Mouse (Mus musculus): ENCODE measurements at regions not wholly inside any gene's neighbourhood (a gene's known extent, or its start where the extent isn't known, plus 50 kb on each side); places are given as distances from the start of the nearest gene placed in this dataset.
A peak's percentile ranks its signal among the peaks of the same experiment; 100 is the strongest.

- DNase-seq (ENCODE audit: low read depth): no peak
Observed at GRCm38 (mm10) chr16:78247189-78247588, 54.1 kb upstream of the Cxadr start.

GRCm38 (mm10) chr16:78242678-78243077 is 58.6 kb upstream of the Cxadr start:
- no peak for DNase-seq (ENCODE audit: low read depth)

- DNase-seq (ENCODE audit: low read depth): no peak
Observed at GRCm38 (mm10) chr16:78240152-78240551, 61.1 kb upstream of the Cxadr start.

DNA sequence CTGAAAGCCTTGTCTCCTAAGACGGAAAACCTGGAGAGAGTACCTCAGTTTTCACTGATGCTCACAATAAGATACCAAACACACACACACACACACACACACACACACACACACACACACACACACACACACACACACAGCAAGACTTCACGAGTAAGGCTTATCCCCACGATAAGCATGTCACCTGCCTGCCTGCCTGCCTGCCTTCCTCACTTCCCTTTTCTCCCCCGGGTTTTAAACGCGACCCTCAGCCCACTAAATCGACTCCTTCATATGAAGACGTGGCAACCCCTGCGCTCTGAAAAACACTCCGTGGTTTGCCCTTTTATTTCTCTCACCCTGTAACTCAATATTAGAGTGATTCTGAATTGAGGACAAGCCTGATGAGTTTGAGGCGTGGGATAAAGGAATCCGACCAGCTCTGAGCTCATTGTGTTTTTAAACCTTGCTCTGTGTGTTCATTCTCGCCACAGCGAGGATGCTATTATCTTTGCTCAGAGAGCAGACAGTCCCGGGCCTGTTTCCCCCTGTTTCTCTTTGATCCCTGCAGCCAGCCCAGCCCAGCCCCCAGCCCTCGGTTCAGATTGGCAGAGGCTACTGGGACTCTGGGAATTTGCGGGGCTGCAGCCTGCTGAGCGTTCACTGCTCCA is 63.1 kb upstream of the Cxadr start:
- peak; percentile 30 for DNase-seq (ENCODE audit: low read depth)

GRCm38 (mm10) chr16:78237641-78238051 is 63.6 kb upstream of the Cxadr start:
- peak; percentile 44 for DNase-seq (ENCODE audit: low read depth)

- DNase-seq (ENCODE audit: low read depth): peak; percentile 39
Observed at GRCm38 (mm10) chr16:78236746-78237640, 64.3 kb upstream of the Cxadr start.

GRCm38 (mm10) chr16:78232205-78232604 is 69.1 kb upstream of the Cxadr start:
- no peak for DNase-seq (ENCODE audit: low read depth)

DNA sequence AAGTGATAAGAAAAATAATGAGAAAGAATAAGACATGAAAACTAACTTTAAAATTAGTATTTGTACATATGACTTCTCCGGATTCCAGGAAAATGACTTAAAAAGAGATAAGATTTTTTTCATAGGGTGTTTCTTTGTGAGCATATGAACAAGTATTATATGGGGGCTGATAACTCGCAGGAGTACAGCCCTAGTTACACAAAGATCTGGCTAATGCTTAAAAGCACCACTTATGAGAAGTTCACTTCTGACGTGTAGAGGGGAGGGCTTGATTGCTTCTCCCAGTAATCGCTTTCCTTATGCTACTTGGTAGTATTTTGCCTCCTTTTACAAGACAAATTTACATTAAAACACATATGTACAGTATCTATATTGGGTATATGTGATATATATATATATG is 72.3 kb upstream of the Cxadr start:
- DNase-seq (ENCODE audit: low read depth): no peak

GRCm38 (mm10) chr16:78222377-78222776 is 78.9 kb upstream of the Cxadr start:
- DNase-seq (ENCODE audit: low read depth): no peak

GRCm38 (mm10) chr16:78221781-78222180 is 79.5 kb upstream of the Cxadr start:
- no peak for DNase-seq (ENCODE audit: low read depth)

- DNase-seq (ENCODE audit: low read depth): no peak
Observed at GRCm38 (mm10) chr16:78217633-78218032, 83.7 kb upstream of the Cxadr start.

- DNase-seq (ENCODE audit: low read depth): peak; percentile 18
Observed at GRCm38 (mm10) chr16:78216752-78217351, 84.4 kb upstream of the Cxadr start.

- no peak for DNase-seq (ENCODE audit: low read depth)
Observed at GRCm38 (mm10) chr16:78211687-78212086, 89.6 kb upstream of the Cxadr start.

DNA sequence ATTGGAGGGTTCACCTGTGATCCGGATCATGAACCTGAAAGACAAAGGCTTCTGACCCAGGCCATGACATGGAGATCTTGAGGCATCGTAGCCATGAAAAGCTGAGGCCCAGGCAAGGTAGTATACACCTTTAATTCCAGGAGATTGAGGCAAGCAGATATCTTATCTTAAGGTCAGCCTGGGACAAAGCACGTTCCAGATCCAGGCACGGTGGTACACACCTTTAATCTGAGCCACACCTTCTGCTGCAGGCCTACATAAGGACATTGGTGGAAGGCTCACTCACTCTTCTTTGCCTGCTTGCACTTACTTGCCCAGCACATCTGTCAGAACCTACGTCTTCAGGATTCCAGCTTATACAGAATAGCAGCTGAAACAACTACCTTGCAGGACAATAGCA is 93.0 kb upstream of the Cxadr start:
- no peak for DNase-seq (ENCODE audit: low read depth)

GRCm38 (mm10) chr16:78204332-78204731 is 97.0 kb upstream of the Cxadr start:
- DNase-seq (ENCODE audit: low read depth): no peak

DNA sequence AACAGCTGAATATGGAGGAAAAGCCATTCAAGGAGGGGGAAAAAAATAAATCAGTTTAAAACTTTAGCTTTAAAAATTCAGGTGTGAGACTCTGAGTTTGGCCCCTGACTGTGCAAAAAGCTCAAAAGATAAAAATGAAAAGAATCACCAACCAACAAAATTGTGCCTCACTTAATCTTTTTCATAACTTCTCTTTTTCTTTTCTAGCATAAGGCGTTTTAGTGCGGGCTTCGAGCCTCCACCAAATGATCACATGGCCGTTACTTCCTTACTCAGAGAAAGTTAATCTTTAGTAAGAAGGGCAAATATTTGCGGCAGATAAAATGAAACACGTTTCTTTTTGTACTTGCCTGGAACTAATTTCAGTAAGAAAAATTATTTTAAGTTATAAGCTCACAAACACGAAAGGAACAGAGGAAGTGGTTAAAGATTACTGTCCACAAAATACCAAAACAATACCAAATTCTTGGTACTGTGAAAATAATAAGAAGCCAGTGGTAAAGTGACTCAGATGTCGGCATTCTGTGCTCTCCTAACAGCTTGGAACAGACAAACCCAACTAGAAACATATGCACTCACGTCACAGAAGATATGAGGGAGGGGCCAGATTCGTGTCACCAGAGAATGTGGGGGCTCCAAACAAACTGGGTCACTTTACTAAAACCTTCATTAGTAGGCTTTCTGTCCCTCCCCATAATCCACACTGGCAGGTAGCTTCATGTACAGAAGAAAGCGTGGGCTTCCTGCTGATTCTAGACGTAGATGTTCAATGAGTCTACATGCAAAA is 101.1 kb upstream of the Cxadr start:
- peak; percentile 50 for DNase-seq (ENCODE audit: low read depth)

DNA sequence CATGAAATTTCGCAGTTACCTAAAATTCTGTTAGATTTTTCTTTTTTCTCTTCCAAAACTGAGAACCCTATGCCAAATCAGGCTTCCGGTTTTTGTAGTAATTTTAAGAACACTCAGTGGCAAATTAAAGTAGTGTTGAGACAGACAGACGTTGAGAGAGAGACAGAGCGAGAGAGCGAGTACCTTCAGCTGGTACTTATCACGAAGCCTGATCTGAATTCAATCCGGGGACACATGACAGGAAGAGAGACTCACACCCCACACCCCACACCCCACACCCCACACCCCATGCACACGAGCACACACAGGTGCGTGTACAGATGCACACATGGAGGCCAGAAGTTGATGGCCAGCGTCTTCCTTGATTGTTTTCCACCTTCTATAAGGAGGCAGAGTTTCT is 102.0 kb upstream of the Cxadr start:
- DNase-seq (ENCODE audit: low read depth): peak; percentile 56

GRCm38 (mm10) chr16:78198642-78199121 is 102.6 kb upstream of the Cxadr start:
- DNase-seq (ENCODE audit: low read depth): peak; percentile 93

GRCm38 (mm10) chr16:78197252-78197896 is 103.9 kb upstream of the Cxadr start:
- DNase-seq (ENCODE audit: low read depth): peak; percentile 92

DNA sequence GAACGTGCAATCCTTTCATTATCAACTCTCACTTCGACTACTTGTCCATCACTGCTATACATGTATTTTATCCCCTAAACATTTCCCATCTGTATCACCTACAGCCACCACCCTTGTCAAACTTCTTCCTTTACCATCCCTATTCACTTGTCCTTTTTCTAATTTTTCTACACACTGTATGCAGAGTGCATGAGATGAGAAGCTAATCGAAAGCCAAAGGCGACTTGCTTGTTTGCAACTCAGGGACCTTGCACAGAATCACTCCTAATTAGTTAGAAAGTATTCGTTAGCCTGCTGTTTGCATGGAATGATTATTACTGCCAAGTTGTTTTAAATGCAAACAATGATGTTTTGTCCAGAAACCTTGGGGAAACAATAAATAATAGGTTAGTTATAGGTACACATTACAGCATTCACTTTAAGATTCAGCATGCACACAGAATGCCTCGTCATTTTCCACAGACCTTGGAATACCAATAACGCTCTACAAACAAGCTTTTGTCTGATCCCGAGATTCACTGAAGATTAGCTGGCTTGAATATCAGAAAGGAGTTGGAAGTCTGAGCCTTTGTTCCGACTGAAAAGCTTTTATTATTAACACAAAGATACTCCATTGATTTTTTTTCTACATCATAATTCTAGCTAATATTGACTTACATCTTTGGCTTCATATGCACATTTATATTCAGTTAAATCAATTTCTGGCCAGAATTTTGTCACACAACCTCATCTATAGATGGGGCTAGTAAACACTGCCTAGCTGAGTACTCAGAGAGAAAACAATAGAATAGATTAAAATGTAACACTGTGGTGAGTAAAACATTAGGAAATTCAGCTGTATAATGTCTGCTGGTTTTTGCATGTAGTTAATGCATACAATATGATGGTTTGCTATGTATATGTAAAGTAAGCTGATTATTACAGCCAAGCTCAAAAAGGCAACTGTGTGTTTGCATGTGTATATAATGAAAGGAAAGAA is 130.4 kb upstream of the Cxadr start:
- DNase-seq (ENCODE audit: low read depth): no peak
